Mouse (Mus musculus) erythroblast, embryonic 14.5 days (primary cell): ENCODE measurements around the gene Prkce.

Source experiments
- GATA1 ChIP-seq: IDR thresholded peaks from 2 replicates; pipeline ENCODE4 v1.6.1; 2012; ENCODE audit warnings: low read length, inconsistent platforms, mixed read lengths
- TAL1 ChIP-seq: IDR thresholded peaks from 3 replicates; pipeline ENCODE4 v1.6.1; 2012; ENCODE audit warnings: low read length, inconsistent platforms, mixed read lengths

DNA sequence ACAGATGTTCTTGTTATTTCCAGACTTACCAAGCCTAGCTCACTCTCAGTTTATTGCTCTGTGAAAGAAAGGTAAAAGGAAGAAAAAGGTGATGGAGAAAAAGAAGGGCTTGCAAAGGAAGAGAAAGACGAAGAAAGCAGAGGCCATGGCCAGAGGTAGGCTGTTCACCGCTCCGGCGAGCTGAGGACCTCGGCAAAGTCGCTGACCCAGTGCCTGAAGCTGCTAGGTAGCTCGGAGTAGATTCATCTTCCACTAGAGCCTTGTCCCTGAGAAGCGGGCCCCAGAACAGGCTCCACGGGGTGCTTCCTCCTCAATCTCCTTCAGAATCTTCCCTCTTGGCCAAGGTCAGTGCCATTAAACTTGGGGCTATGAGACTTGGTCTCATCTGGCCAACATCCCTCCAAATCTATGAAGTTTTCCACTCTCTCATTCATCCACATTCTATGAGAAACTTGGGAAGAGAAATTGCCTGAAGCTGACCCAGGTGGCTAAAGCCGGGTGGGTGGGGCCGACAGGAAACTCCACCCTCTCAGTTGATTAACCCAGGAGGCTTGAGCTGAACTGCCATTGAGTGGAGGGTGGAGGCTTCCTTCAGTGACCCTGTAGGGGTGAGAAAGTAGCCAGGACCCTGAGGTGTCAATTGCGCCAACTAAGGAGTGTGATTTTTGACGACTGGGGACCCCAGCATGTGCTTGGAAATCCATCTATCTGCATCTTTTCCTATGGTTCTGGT is 502.2 kb downstream of the Prkce start:
- TF ChIP-seq GATA1 (no peak), TAL1 (no peak)
